Comparison of ENCODE assay signal across 15 mouse cellular contexts in the genomic region with DNA sequence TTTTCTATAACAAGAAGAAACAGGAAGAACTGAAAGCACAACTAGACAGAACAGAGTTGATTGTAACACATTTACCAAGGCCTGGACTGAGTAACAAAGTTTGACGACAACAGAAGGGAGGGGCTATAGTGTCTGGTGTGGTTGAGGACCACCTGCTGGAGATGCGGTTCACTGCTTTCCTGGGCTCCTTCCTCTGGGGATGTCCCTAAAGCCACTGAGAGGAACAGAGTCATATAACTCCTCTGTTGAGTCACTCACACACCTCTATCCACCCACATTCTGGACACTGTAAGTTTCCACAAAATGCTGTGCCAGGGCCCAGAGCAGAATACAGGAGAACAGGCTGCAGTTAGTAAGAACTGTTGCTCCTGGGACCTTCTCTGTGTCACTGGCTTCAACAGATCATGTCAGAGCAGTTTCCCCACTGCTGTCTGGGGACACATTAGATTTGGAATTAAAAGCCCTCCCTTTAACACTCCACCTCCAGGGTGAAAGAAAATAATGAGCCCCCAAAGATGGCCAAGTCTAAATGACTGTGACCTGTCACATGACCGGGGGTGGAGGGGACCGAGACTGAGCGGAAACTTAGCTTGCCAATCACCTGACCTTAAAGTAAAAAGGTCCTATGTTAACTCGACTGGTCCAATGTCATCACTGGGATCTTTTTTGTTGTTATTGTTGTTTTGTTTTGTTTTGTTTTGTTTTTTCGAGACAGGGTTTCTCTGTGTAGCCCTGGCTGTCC. TPM values are rescaled to one million over a fixed set of nuclear protein-coding genes. Genes with fewer than 3 reads are reported as not detected.
DNase-seq lines count a peak whose midpoint lies in the region; ATAC-seq and TF ChIP-seq lines count a peak whose summit lies in the region.
"Had no signal": no experiment of that assay in that cellular context is flagged by ENCODE, and none has a peak within 500 bp of the region (broad histone marks: within the 10 kb centered on the region; RNA-seq: fewer than 3 reads in every experiment).

No protein-coding gene starts in this region.

- 61% methylated on average over 7 of the region's 7 CpGs for WGBS in kidney, postnatal 0 days
- 82% methylated on average over 7 of the region's 7 CpGs for WGBS in hindbrain, postnatal 0 days

- H3K4me1 ChIP-seq in kidney, postnatal 0 days (replicated peaks; ENCODE audit: insufficient read depth, low read length) = peaks cover 10% of the 10 kb centered on the region; the same call in 1 of the 2 replicates
- peaks cover 6% of the 10 kb centered on the region for H3K4me1 ChIP-seq in hindbrain, postnatal 0 days (ENCODE audit: insufficient read depth, low read length)

- no peaks in the 10 kb centered on the region for H3K9me3 ChIP-seq in kidney, postnatal 0 days (replicated peaks; ENCODE audit: low read length)
- H3K9me3 ChIP-seq in hindbrain, postnatal 0 days (ENCODE audit: low read length) = no peaks in the 10 kb centered on the region
- H3K9me3 ChIP-seq: limb, embryonic 13.5 days; lung, embryonic 15.5 days; midbrain, embryonic 15.5 days had no signal

- H3K36me3 ChIP-seq in kidney, postnatal 0 days (ENCODE audit: insufficient read depth, low read length) = 0 out of 2 replicates have a peak, but pooled peaks cover 20% of the 10 kb centered on the region
- no peaks in the 10 kb centered on the region; the same call in 1 of the 2 replicates for H3K36me3 ChIP-seq in hindbrain, postnatal 0 days (ENCODE audit: insufficient read depth, low read length)

- ATAC-seq in kidney, postnatal 0 days (replicated peaks; ENCODE audit: low FRiP score, low read depth) = peak; percentile 64
- ATAC-seq in CD4-positive, CD25-positive, alpha-beta regulatory T cell, adult 4 months = peak; percentile 95
- no peak for ATAC-seq in hindbrain, postnatal 0 days
- ATAC-seq: forebrain, embryonic 14.5 days; hindbrain, embryonic 16.5 days; midbrain, embryonic 15.5 days had no signal

- TF ChIP-seq CTCF in kidney, postnatal 0 days (IDR thresholded peaks at IDR 0.05; ENCODE audit: low read depth) = no peak
- TF ChIP-seq CTCF in hindbrain, postnatal 0 days (IDR thresholded peaks at IDR 0.05; ENCODE audit: low read depth) = no peak

- H3K27ac ChIP-seq in kidney, postnatal 0 days = no peak overlapping the region
- no peak overlapping the region for H3K27ac ChIP-seq in hindbrain, postnatal 0 days
- H3K27ac ChIP-seq: limb, embryonic 13.5 days; lung, embryonic 15.5 days; midbrain, embryonic 15.5 days had no signal

- no peak overlapping the region for H3K9ac ChIP-seq in kidney, postnatal 0 days (ENCODE audit: low read depth, low read length)
- no peak overlapping the region for H3K9ac ChIP-seq in hindbrain, postnatal 0 days (replicated peaks; ENCODE audit: low read length)
- H3K9ac ChIP-seq: limb, embryonic 13.5 days; lung, embryonic 15.5 days; midbrain, embryonic 15.5 days had no signal

- no peak overlapping the region for H3K4me3 ChIP-seq in kidney, postnatal 0 days (replicated peaks; ENCODE audit: low read depth, low read length)
- no peak overlapping the region for H3K4me3 ChIP-seq in hindbrain, postnatal 0 days (ENCODE audit: low read length)
- H3K4me3 ChIP-seq: limb, embryonic 13.5 days; lung, embryonic 15.5 days; midbrain, embryonic 15.5 days had no signal

- no peaks in the 10 kb centered on the region for H3K27me3 ChIP-seq in kidney, postnatal 0 days (ENCODE audit: insufficient read depth, low read length)
- no peaks in the 10 kb centered on the region for H3K27me3 ChIP-seq in hindbrain, postnatal 0 days (ENCODE audit: insufficient read depth, low read length)
- H3K27me3 ChIP-seq: lung, embryonic 15.5 days; midbrain, embryonic 15.5 days had no signal

- DNase-seq in kidney, postnatal 0 days (ENCODE audit: low spot score) = no peak
- DNase-seq in kidney, postnatal 25 days = no peak
- DNase-seq in induced T-regulatory cell, adult 2 months (ENCODE audit: low read depth) = peak; percentile 77
- peak; percentile 26 to 45 for DNase-seq in spleen, postnatal 14 days (ENCODE audit: low spot score in 2 of 2)
- DNase-seq in testis, postnatal 14 days (ENCODE audit: low spot score) = no peak
- DNase-seq in hindbrain, postnatal 0 days (ENCODE audit: low spot score) = no peak
- DNase-seq: cerebellum, postnatal 14 days; gastrocnemius, postnatal 25 days; thymus, postnatal 36 days had no signal

- no peak overlapping the region for H3K4me2 ChIP-seq in kidney, postnatal 0 days (ENCODE audit: low read length)
- H3K4me2 ChIP-seq in hindbrain, postnatal 0 days (ENCODE audit: low read depth, low read length) = no peak overlapping the region
- H3K4me2 ChIP-seq: limb, embryonic 13.5 days; lung, embryonic 15.5 days; midbrain, embryonic 15.5 days had no signal

RNA-seq across cellular contexts. Expression of gene Fam213a, which starts 13.5 kb away (rescaled TPM):
- 80.5 and 94.7 TPM in 2 replicates for polyA plus RNA-seq in kidney, postnatal 0 days (2015; fragmentation: Nextera tagmentation; extraction: Ambion mirVana)
- polyA plus RNA-seq in CD4-positive, CD25-positive, alpha-beta regulatory T cell, adult 4 months (2017; shearing (Covaris generic)) = 10 to 100 TPM; 12.4 to 13.4 TPM
- 35.1 and 35.3 TPM in 2 replicates for total RNA-seq in hindbrain, postnatal 0 days (2014; rRNA removed)
- polyA plus RNA-seq in hindbrain, postnatal 0 days (2015; fragmentation: Nextera tagmentation; extraction: Ambion mirVana) = 109 and 118 TPM in 2 replicates

RNA-seq across cellular contexts. Expression of gene Tspan14, which starts 33.5 kb away (rescaled TPM):
- 93.4 and 102 TPM in 2 replicates for polyA plus RNA-seq in kidney, postnatal 0 days (2015; fragmentation: Nextera tagmentation; extraction: Ambion mirVana)
- 10 to 100 TPM; 62.4 to 88.4 TPM for polyA plus RNA-seq in CD4-positive, CD25-positive, alpha-beta regulatory T cell, adult 4 months (2017; shearing (Covaris generic))
- total RNA-seq in hindbrain, postnatal 0 days (2014; rRNA removed) = 38.2 and 39.2 TPM in 2 replicates
- polyA plus RNA-seq in hindbrain, postnatal 0 days (2015; fragmentation: Nextera tagmentation; extraction: Ambion mirVana) = 30.4 and 35.2 TPM in 2 replicates

Comparison
In these comparisons a context has a peak if more than half of its experiments do, and no peak if none do; other contexts are left out.
1. DNase-seq: peak in induced T-regulatory cell, adult 2 months (single experiment) and spleen, postnatal 14 days (2 of 2); none in kidney, postnatal 0 days (single experiment), kidney, postnatal 25 days (0 of 2), testis, postnatal 14 days (single experiment) and hindbrain, postnatal 0 days (single experiment).